Mouse (Mus musculus) spleen, adult 2 months (tissue): Measurements from ENCODE around the gene Fam131a.

ENCODE experiments used
- CTCF ChIP-seq: fragments of 200-500 bp; IDR thresholded peaks from 2 replicates; pipeline ENCODE4 v1.5.1; 2011; ENCODE audit warnings: mild to moderate bottlenecking, inconsistent platforms; ENCODE audit not compliant: insufficient read depth, insufficient read length, insufficient replicate concordance; ENCODE audit errors: extremely low read depth
- POLR2A ChIP-seq: fragments of 200-500 bp; IDR thresholded peaks from 2 replicates; pipeline ENCODE4 v1.6.1; 2011; ENCODE audit warnings: low read depth, low read length, inconsistent platforms

GRCm38 (mm10) chr16:20725750-20726149 is 32.7 kb downstream of the Fam131a start:
- TF ChIP-seq POLR2A (no peak), CTCF (no peak)
